Mouse (Mus musculus) liver, adult 2 months (tissue): ENCODE measurements around the gene Tnp2. TPM values are rescaled to one million over a fixed set of nuclear protein-coding genes. Genes with fewer than 3 reads are reported as not detected.

Experiments
- DNase-seq: peaks from one replicate; pipeline ENCODE4 v3.0.0-alpha.2; 2011; ENCODE audit warnings: low read depth, low spot score; ENCODE audit errors: extremely low read depth
- H3K27ac ChIP-seq: fragments of 200-500 bp; replicated peaks from 2 replicates; pipeline ENCODE4 v1.5.1; 2012; ENCODE audit warnings: low read depth, mild to moderate bottlenecking, control low read depth, inconsistent platforms, low read length; ENCODE audit not compliant: insufficient read depth
- H3K27me3 ChIP-seq: fragments of 200-500 bp; 2 replicates; pipeline ENCODE4 v1.6.1; 2012; ENCODE audit warnings: mild to moderate bottlenecking, moderate library complexity, low read length, inconsistent platforms; ENCODE audit not compliant: control insufficient read depth, insufficient read depth
- H3K36me3 ChIP-seq: fragments of 200-500 bp; 2 replicates; pipeline ENCODE4 v1.6.1; 2012; ENCODE audit warnings: low read length, inconsistent platforms; ENCODE audit not compliant: control insufficient read depth, insufficient read depth
- H3K4me1 ChIP-seq: fragments of 200-500 bp; 2 replicates; pipeline ENCODE4 v1.6.1; 2011; ENCODE audit warnings: low read length; ENCODE audit not compliant: control insufficient read depth, insufficient read depth
- H3K4me3 ChIP-seq: fragments of 200-500 bp; 2 replicates; pipeline ENCODE4 v1.5.1; 2011; ENCODE audit warnings: low read depth, mild to moderate bottlenecking, control low read depth, low read length, moderate library complexity; ENCODE audit not compliant: insufficient read depth
- H3K79me2 ChIP-seq: fragments of 200-500 bp; 2 replicates; pipeline ENCODE4 v1.6.1; 2012; ENCODE audit warnings: inconsistent platforms, mild to moderate bottlenecking, low read length, moderate library complexity; ENCODE audit not compliant: control insufficient read depth, insufficient read depth
- H3K9ac ChIP-seq: fragments of 200-500 bp; 2 replicates; pipeline ENCODE4 v1.6.1; 2012; ENCODE audit warnings: low read depth, mild to moderate bottlenecking, control low read depth, inconsistent platforms, low read length
- CTCF ChIP-seq: fragments of 200-500 bp; IDR thresholded peaks from 2 replicates; pipeline ENCODE4 v1.5.1; 2011; ENCODE audit warnings: low read depth, low read length, control low read depth
- POLR2A ChIP-seq: fragments of 200-500 bp; IDR thresholded peaks from 2 replicates; pipeline ENCODE4 v1.6.1; 2011; ENCODE audit warnings: low read length, control low read depth; ENCODE audit not compliant: insufficient read depth; ENCODE audit errors: extremely low read depth
- WGBS: fragments of 180-500 bp; shearing (Covaris S2); methylation state at CpG from one replicate; pipeline ENCODE4 v1.1.7; 2018; 5-methylcytosine and 5-hydroxymethylcytosine counted together
- polyA plus RNA-seq: library from polyadenylated mRNA; depleted of rRNA; stranded (reverse); fragments of >200 nt; gene quantifications from 2 replicates; pipeline ENCODE4 v1.2.3, GENCODE M21; 2012
- total RNA-seq: library from RNA; depleted of rRNA; stranded (reverse); fragments of >200 nt; gene quantifications from 2 replicates; pipeline ENCODE4 v1.2.3, GENCODE M21; 2014

The Tnp2 gene
- total and polyA plus RNA-seq, 2 experiments: not detected

DNA sequence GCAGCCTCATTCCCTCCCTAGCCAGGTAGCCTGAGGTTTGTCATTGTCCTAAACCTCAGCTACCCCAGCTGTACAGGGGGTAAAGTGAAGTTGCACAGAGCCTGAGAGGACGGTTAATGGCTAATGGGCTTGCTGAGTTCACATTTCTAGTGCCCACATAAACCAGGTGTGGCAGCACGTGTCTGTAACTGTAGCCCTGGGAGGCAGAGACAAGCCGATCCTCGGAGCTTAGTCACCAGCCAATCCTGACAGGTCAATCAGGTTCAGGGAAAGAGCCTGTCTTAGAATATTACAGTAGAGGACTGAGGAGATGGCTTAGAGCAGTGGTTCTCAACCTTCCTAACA lies 40.0 kb upstream of the Tnp2 start:
- no peak for DNase-seq
- no peaks in the 10 kb centered on the region for H3K79me2 ChIP-seq
- TF ChIP-seq CTCF (no peak), POLR2A (no peak)
- WGBS: 89% methylated on average over 4 of the region's 4 CpGs
- H3K27ac ChIP-seq: no peak overlapping the region
- H3K9ac ChIP-seq: no peak overlapping the region
- no peak overlapping the region for H3K4me3 ChIP-seq
- H3K36me3 ChIP-seq: no peaks in the 10 kb centered on the region
- H3K27me3 ChIP-seq: no peaks in the 10 kb centered on the region
- no peaks in the 10 kb centered on the region for H3K4me1 ChIP-seq

DNA sequence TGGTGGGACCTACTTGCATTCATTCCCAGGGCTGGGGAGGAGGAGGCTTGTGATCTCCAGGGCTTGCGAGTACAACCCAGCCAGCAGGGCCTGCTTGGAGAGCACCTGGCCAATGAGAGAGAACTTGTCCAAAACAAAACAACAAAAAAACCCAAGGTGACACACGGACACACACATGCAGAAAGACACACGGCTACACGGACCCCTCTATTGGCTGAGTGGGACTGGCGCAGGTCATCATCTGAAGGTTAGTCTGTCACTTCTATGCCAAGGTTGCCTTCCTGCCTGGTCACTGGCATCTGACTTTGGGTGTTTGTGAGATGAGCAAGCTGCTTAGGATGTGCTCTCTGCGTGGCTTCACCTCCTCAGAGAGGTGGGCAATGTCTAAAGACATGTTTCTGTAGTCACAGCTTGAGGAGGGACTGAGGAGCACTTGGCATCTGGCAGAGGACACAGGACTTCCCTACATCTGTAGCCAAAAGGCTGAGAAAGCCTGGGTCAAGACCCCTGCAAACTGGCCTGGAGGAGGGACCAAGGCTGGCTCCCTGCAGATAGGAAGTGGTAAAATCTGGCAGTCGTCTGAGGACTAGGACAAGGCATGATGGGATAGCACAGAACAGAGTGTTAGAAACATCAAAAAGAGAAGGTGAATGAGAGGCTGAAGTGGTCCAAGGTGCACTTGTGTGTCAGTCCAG lies 39.5 kb upstream of the Tnp2 start:
- Histone ChIP-seq H3K4me3 (no peak overlapping the region), H3K9ac (no peak overlapping the region), H3K4me1 (no peaks in the 10 kb centered on the region), H3K36me3 (no peaks in the 10 kb centered on the region), H3K27me3 (no peaks in the 10 kb centered on the region), H3K27ac (no peak overlapping the region), H3K79me2 (no peaks in the 10 kb centered on the region)
- TF ChIP-seq POLR2A (no peak), CTCF (no peak)
- WGBS: 90% methylated on average over 7 of the region's 7 CpGs
- DNase-seq: no peak

DNA sequence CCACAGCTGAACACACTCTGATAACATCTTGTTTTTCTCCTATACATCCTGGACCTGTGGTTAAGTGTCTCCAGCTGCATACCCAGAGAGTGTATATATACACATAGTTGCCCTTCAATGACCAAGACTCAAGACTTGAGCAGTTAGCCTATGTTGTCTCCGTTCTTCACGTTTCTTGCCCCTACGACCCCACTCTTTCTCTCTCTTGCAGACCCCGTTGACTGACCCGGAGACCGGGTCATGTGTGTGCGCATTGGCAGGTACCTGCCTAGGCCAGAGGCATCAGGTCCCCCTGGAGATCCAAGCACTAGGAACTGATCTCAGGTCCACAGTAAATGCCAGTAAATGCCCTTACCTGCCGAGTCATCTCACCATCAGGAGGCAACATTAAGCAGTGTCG lies 38.8 kb upstream of the Tnp2 start:
- no peak overlapping the region for H3K9ac ChIP-seq
- H3K27ac ChIP-seq: no peak overlapping the region
- no peak for DNase-seq
- H3K27me3 ChIP-seq: no peaks in the 10 kb centered on the region
- 94% methylated on average over 9 of the region's 9 CpGs for WGBS
- no peaks in the 10 kb centered on the region for H3K4me1 ChIP-seq
- H3K36me3 ChIP-seq: no peaks in the 10 kb centered on the region
- no peak overlapping the region for H3K4me3 ChIP-seq
- TF ChIP-seq POLR2A (no peak), CTCF (no peak)
- no peaks in the 10 kb centered on the region for H3K79me2 ChIP-seq

DNA sequence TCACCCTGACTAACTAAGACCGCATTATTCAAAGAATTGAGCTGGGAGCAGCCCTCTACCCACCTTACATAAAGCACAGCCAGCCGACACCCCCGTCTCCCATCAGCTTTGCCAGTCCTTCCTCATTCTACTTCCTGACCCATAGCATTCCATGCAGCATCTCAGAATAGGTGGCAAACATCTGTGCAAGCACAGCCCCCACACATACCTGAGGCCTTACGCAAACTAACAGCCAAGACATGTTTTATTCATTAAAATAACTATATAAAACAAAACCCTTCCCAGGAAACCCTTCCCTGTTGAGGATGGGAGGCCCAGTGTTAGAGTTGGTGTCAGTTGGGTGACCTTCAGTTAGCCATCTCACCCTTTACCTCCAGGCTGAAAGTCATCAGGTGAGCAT lies 37.4 kb upstream of the Tnp2 start:
- no peak for TF ChIP-seq CTCF
- TF ChIP-seq POLR2A: no peak
- WGBS: 95% methylated on average over 4 of the region's 4 CpGs
- Histone ChIP-seq H3K9ac (no peak overlapping the region), H3K4me3 (no peak overlapping the region), H3K27me3 (no peaks in the 10 kb centered on the region), H3K36me3 (no peaks in the 10 kb centered on the region), H3K79me2 (no peaks in the 10 kb centered on the region), H3K4me1 (no peaks in the 10 kb centered on the region), H3K27ac (no peak overlapping the region)
- DNase-seq: no peak

DNA sequence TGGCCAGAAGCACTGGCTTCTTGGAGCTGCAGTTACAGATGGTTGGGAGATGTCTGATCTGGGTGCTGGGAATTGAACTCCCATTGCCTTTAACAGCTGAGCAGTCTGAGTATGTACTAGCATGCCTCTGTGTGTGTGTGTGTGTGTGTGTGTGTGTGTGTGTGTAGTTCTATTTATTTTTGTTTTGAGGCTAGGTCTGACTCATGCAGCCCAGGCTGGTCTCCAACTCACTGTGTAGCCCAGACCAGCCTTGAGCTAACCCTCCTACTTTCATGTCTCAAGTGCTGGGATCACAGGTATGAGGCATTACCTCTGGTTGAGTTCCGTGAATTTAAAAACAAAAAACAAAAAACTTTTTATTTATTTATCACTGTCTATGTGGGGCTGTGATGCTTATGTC lies 36.1 kb upstream of the Tnp2 start:
- 83% methylated on average over 1 of the region's 1 CpGs for WGBS
- Histone ChIP-seq H3K27ac (no peak overlapping the region), H3K27me3 (no peaks in the 10 kb centered on the region), H3K36me3 (no peaks in the 10 kb centered on the region), H3K79me2 (no peaks in the 10 kb centered on the region), H3K4me1 (no peaks in the 10 kb centered on the region), H3K4me3 (no peak overlapping the region), H3K9ac (no peak overlapping the region)
- no peak for DNase-seq
- no peak for TF ChIP-seq CTCF
- TF ChIP-seq POLR2A: no peak

DNA sequence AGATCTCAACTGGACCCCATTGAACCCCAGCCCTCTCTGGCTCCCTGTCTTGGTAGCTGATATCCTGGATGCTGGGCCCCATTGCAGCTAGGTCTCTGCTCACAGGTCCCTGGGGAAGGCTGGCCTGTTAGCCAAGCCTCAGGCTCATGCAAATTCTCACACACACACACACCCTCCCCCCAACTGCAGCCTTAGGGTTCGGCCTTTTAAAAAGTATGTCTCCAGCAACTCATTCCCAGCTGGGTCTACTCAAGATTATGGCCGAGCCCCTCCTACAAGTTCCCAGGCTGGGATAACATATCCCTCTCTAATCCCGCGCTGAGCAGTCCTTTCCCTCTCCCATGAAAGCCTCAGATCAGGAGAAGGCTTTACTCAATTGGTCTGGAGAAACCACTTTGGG lies 32.9 kb upstream of the Tnp2 start:
- Histone ChIP-seq H3K27ac (no peak overlapping the region), H3K4me1 (no peaks in the 10 kb centered on the region), H3K79me2 (no peaks in the 10 kb centered on the region), H3K27me3 (no peaks in the 10 kb centered on the region), H3K9ac (no peak overlapping the region), H3K4me3 (no peak overlapping the region), H3K36me3 (no peaks in the 10 kb centered on the region)
- TF ChIP-seq POLR2A (no peak), CTCF (no peak)
- WGBS: 91% methylated on average over 4 of the region's 4 CpGs
- DNase-seq: no peak
